Mouse (Mus musculus) cerebellum, adult 8-10 months (tissue): Measurements from ENCODE around the gene Cdkn2a.

Experiments used
- DNase-seq: peaks from one replicate; pipeline ENCODE4 v3.0.0; 2022

The Cdkn2a gene

GRCm38 (mm10) chr4:89276669-89277219 lies 17.7 kb downstream of the Cdkn2a start:
- DNase-seq = no peak

- no peak for DNase-seq
Observed at GRCm38 (mm10) chr4:89275811-89276584, 18.5 kb downstream of the Cdkn2a start.

GRCm38 (mm10) chr4:89274829-89275548 lies 19.5 kb downstream of the Cdkn2a start:
- no peak for DNase-seq

GRCm38 (mm10) chr4:89274006-89274405 lies 20.4 kb downstream of the Cdkn2a start:
- DNase-seq = no peak

GRCm38 (mm10) chr4:89273585-89273984 lies 20.9 kb downstream of the Cdkn2a start:
- DNase-seq = no peak

- DNase-seq = no peak
Observed at GRCm38 (mm10) chr4:89272961-89273540, 21.4 kb downstream of the Cdkn2a start.

- DNase-seq = no peak
Observed at GRCm38 (mm10) chr4:89272101-89272718, 22.2 kb downstream of the Cdkn2a start.

- DNase-seq = no peak
Observed at GRCm38 (mm10) chr4:89257768-89258167, 36.7 kb downstream of the Cdkn2a start.

- DNase-seq = no peak
Observed at GRCm38 (mm10) chr4:89234446-89234845, 60.0 kb downstream of the Cdkn2a start.
